Mouse (Mus musculus) MEL (cell line): ENCODE results near the gene Hpgd.

Experiments used
- CHD1 ChIP-seq: IDR thresholded peaks from 2 replicates; pipeline ENCODE4 v1.6.1; 2012; ENCODE audit warnings: low read depth, mild to moderate bottlenecking, inconsistent platforms, low read length, improper control_type of control experiment
- EP300 ChIP-seq, 2 experiments: IDR thresholded peaks; 2 replicates each; pipeline ENCODE4 v1.6.1; 2011; ENCODE audit warnings: improper control_type of control experiment in 2 of 2, low read length in 2 of 2, low read depth in 1 of 2, mild to moderate bottlenecking in 1 of 2
- POLR2A ChIP-seq, 2 experiments: IDR thresholded peaks; 2 replicates each; pipeline ENCODE4 v1.6.1; 2011 to 2012; ENCODE audit warnings: low read length in 2 of 2, mild to moderate bottlenecking in 2 of 2, control low read depth in 1 of 2, improper control_type of control experiment in 1 of 2, low read depth in 1 of 2, moderate library complexity in 1 of 2; ENCODE audit not compliant: control insufficient read depth in 1 of 2, insufficient read depth in 1 of 2, poor library complexity in 1 of 2
- TCF12 ChIP-seq: IDR thresholded peaks from 2 replicates; pipeline ENCODE4 v1.6.1; 2014; ENCODE audit warnings: low read depth, mild to moderate bottlenecking, inconsistent platforms, low read length, improper control_type of control experiment, moderate library complexity
- USF1 ChIP-seq: IDR thresholded peaks from 2 replicates; pipeline ENCODE4 v1.6.1; 2014; ENCODE audit warnings: low read depth, mild to moderate bottlenecking, inconsistent platforms, low read length, improper control_type of control experiment, moderate library complexity

DNA sequence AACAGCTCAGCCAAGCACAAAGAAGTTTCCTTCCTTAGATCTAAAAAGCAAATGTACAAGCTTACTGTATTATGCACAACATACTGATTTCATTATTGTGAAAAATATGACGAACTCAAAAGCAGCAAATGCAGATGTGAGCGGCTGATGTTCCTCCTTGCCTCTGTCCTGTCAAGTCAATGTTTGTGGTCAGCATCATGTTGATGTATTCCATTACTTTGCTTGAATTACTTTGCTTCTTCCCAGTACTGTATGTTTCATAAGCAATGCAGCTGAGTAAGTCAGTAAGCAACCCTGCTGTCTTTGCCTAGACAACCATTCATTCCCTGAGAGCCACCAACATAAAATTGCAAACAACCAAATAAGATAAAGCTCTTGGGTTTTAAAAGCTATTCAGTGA is 7.7 kb upstream of the Hpgd start:
- TF ChIP-seq EP300 (IDR thresholded peaks at IDR 0.05; ENCODE audit: low read depth in 1 of 2, low read length in 2 of 2) = no peak
- no peak for TF ChIP-seq USF1
- TF ChIP-seq CHD1 = no peak
- TF ChIP-seq POLR2A (IDR thresholded peaks at IDR 0.05; ENCODE audit: control insufficient read depth in 1 of 2, insufficient read depth in 1 of 2, low read depth in 1 of 2, low read length in 2 of 2, poor library complexity in 1 of 2) = no peak
- TF ChIP-seq TCF12 = no peak
